Mouse (Mus musculus) A20 (cell line): ENCODE results near the gene Vmn2r97.
"Not testable (repeated sequence)": the region's sequence is repeated elsewhere in the genome, so short reads cannot be mapped to it uniquely, and the experiment has no call there.

Experiments
- DNase-seq: peaks from one replicate; pipeline ENCODE4 v3.0.0-alpha.2; 2011; ENCODE audit warnings: low read depth, low spot score

Gene Vmn2r97

DNA sequence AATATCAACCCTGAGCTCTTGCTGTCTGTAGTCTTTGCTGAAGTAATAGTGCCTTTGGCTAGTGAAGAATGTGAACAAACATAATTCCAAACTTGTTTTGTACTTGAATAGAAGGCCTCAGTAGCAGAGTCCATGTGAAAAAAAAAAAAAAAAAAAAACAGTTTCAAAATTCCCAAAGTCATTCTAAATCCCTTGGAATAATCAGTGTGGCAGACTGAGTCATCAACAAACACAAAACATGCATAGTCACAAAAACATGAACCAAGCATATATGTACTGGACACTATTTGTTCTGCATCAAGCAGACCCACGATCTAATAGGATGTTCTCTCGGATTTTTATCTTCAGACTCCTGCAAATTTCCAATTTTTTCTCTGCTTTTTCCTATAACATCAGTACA is at the start of gene Vmn2r97:
Vmn2r97 (plus strand) TSS at position 301 of the 400 bp plus-strand sequence.
- not testable (repeated sequence) for DNase-seq

- DNase-seq: not testable (repeated sequence)
Observed at GRCm38 (mm10) chr17:18882436-18882835, 31.7 kb upstream of the Vmn2r97 start.

DNA sequence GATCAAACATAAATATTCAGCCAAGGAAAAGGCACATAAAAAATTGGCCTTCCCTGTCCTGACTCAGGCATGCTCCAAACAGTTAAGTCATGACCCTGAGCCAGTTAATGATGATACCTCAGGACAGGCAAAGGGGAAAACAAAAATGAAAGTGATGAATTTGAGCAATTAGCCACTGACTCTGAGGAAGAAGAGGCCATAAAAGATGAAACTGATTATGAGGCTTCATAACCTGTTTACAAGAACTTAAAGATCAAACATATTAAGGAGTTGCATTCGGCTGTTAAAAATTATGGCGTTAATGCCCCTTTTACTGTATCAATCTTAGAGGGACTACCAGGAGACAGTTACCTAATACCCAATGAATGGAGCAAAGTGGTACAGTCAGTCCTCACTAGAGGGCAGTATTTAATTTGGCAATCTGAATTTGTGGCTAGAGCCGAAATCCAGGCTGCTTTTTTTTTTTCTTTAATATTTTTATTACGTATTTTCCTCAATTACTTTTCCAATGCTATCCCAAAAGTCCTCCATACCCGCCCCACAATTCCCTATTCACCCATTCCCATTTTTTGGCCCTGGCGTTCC is 24.3 kb upstream of the Vmn2r97 start:
- DNase-seq: peak; percentile 51

DNA sequence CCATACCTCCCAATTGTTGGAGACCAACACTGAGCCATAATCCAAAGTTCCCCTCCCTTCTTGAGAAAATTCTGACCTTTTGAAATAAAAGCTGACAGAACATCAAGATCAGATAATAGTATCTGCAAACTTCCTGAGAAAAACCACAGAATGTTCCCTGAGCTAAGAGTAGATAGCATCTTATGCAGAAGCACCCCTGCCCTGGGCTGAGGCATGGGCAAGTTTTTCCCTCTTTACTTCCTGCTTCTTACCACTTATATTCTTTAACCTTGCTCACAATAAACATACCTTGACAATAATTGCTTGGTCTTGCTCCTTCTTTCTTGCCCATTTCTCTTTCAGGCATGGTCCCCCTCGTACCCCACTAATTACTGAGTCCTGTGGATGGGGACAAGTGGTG is 43.7 kb downstream of the Vmn2r97 start:
- DNase-seq: not testable (repeated sequence)

DNA sequence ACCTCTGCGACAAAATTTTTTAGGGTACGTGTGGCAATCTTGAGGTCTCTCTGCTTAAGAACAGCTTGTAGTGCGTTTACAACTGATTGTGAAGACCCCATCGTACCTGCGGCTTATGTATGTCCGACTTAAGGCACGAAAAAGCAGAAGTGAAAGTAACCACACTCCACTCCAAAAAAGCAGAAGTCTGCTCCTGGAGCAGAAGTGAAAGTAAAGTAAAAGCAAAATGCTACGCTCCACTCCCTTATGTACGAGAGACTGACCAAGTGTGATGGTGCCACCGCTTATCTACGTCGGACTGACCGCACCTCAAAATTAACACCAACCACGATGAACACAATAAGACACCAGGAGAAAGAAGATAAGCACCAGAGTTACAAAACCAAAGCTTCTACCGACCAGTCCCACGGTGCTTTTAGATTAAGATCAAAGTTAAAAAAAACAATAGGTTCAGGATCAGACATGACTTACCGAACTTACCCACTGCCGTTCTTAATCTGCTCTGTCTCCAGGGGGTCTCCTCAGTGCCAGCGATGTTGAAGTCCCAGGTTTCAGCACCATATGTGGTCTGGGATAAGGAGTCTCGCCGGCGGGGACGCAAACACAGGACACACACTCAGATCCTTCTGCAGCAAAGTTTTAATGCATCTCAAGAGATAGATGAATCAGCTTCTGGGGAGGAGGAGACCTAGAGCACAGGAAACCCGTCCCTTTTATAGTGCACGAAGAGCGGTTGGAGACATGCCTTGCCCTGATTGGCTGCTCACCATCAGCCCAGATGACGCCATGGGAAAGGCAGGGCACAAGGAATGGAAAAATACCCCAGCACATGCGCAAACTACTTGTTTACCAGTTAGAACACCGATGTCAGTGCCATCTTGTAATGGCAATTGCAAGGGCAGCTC is 54.5 kb downstream of the Vmn2r97 start:
- DNase-seq: peak; percentile 92
